Comparison of ENCODE assay signal across 8 mouse cellular contexts in the genomic region with DNA sequence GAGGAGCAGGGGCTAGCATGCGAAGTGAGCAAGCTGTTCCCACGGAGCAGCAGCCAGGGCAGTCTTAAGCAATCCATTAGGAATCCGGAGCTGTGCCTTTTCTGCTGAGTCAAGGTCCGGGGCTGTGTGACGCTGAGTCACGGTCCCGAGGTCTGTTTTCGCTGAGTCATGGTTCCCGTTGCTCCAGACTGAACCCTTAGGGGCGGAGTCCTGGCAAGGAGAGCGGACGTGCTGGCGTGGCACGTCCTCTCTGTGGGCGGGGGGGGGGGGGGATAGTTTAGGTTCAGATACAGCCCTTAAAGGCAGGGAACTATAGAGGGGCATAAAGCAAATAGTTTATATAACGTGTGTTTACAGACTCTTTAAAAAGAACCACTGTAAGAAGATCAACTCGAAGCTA. TPM values are rescaled to one million over a fixed set of nuclear protein-coding genes. Genes with fewer than 3 reads are reported as not detected.
DNase-seq lines count a peak whose midpoint lies in the region; ATAC-seq and TF ChIP-seq lines count a peak whose summit lies in the region.

No protein-coding gene starts in this region.

- H3K27ac ChIP-seq in forebrain, embryonic 13.5 days = no peak overlapping the region
- peak overlapping the region; percentile 77 for H3K27ac ChIP-seq in liver, postnatal 0 days (ENCODE audit: low read depth)
- no peak overlapping the region for H3K27ac ChIP-seq in neural tube, embryonic 14.5 days (ENCODE audit: low read depth, low read length)

- intact Hi-C loops in heart, postnatal 10 days (cut with DNase I) = no loop called here

- peaks cover 35% of the 10 kb centered on the region for H3K9me3 ChIP-seq in E14TG2a.4 (ENCODE audit: low read length)
- H3K9me3 ChIP-seq in forebrain, embryonic 13.5 days (replicated peaks) = no peaks in the 10 kb centered on the region; the same call in 1 of the 2 replicates
- no peaks in the 10 kb centered on the region for H3K9me3 ChIP-seq in liver, postnatal 0 days (ENCODE audit: low read length)
- H3K9me3 ChIP-seq in neural tube, embryonic 14.5 days (ENCODE audit: control insufficient read depth, low read length) = no peaks in the 10 kb centered on the region

- TF ChIP-seq EP300 in liver, postnatal 0 days (IDR thresholded peaks at IDR 0.05; ENCODE audit: low read depth) = peak; percentile 93

- H3K27me3 ChIP-seq in E14TG2a.4 (ENCODE audit: insufficient read depth, low read length) = no peaks in the 10 kb centered on the region
- peaks cover 3% of the 10 kb centered on the region; the same call in 1 of the 2 replicates for H3K27me3 ChIP-seq in forebrain, embryonic 13.5 days
- no peaks in the 10 kb centered on the region for H3K27me3 ChIP-seq in liver, postnatal 0 days (ENCODE audit: insufficient read depth, low read length)
- H3K27me3 ChIP-seq in neural tube, embryonic 14.5 days (ENCODE audit: control insufficient read depth, insufficient read depth, low read length) = no peaks in the 10 kb centered on the region

- peak overlapping the region; percentile 46 for H3K4me2 ChIP-seq in forebrain, embryonic 13.5 days
- peak overlapping the region; percentile 71 for H3K4me2 ChIP-seq in liver, postnatal 0 days (ENCODE audit: low read depth, low read length)
- H3K4me2 ChIP-seq in neural tube, embryonic 14.5 days (ENCODE audit: low read depth, low read length) = peak overlapping the region; percentile 39

- H3K36me3 ChIP-seq in E14TG2a.4 (ENCODE audit: insufficient read depth, low read length) = no peaks in the 10 kb centered on the region
- no peaks in the 10 kb centered on the region for H3K36me3 ChIP-seq in forebrain, embryonic 13.5 days (ENCODE audit: poor library complexity, severe bottlenecking)
- H3K36me3 ChIP-seq in liver, postnatal 0 days (replicated peaks; ENCODE audit: insufficient read depth, low read length) = no peaks in the 10 kb centered on the region
- H3K36me3 ChIP-seq in neural tube, embryonic 14.5 days (ENCODE audit: control insufficient read depth, insufficient read depth, low read length) = no peaks in the 10 kb centered on the region

- DNase-seq in heart, postnatal 10 days = peak; percentile 96 to 98
- peak; percentile 74 for DNase-seq in large intestine, adult 2 months (ENCODE audit: low read depth, low spot score)
- DNase-seq in liver, postnatal 0 days = peak; percentile 95
- DNase-seq in testis, postnatal 10 days (ENCODE audit: low spot score) = peak; percentile 95

- 0 out of 2 replicates have a peak overlapping the region, but pooled peaks have one; percentile 23 for H3K4me3 ChIP-seq in E14TG2a.4 (replicated peaks; ENCODE audit: low read length)
- H3K4me3 ChIP-seq in forebrain, embryonic 13.5 days = peak overlapping the region; percentile 9; the same call in 1 of the 2 replicates
- peak overlapping the region; percentile 42 for H3K4me3 ChIP-seq in liver, postnatal 0 days (ENCODE audit: low read depth, low read length)
- H3K4me3 ChIP-seq in neural tube, embryonic 14.5 days (ENCODE audit: low read depth, low read length) = peak overlapping the region; percentile 10; the same call in 1 of the 2 replicates

- WGBS in forebrain, embryonic 13.5 days = 6% methylated on average over 17 of the region's 17 CpGs
- WGBS in large intestine, adult 2 months = 1% methylated on average over 17 of the region's 17 CpGs
- WGBS in liver, postnatal 0 days (ENCODE audit: insufficient replicate concordance) = 1% methylated on average over 16 of the region's 17 CpGs
- 8% methylated on average over 17 of the region's 17 CpGs for WGBS in neural tube, embryonic 14.5 days

- TF ChIP-seq CTCF in E14TG2a.4 (conservative IDR thresholded peaks at IDR 0.05; ENCODE audit: low read length) = no peak
- TF ChIP-seq CTCF in liver, postnatal 0 days (IDR thresholded peaks at IDR 0.05; ENCODE audit: low read depth) = no peak

- H3K9ac ChIP-seq in forebrain, embryonic 13.5 days = no peak overlapping the region
- peak overlapping the region; percentile 35; the same call in 1 of the 2 replicates for H3K9ac ChIP-seq in liver, postnatal 0 days (replicated peaks)
- no peak overlapping the region; the same call in 1 of the 2 replicates for H3K9ac ChIP-seq in neural tube, embryonic 14.5 days (replicated peaks; ENCODE audit: low read depth, low read length)

- peaks cover 43% of the 10 kb centered on the region for H3K4me1 ChIP-seq in E14TG2a.4 (replicated peaks; ENCODE audit: low read depth, low read length)
- 0 out of 2 replicates have a peak, but pooled peaks cover 4% of the 10 kb centered on the region for H3K4me1 ChIP-seq in forebrain, embryonic 13.5 days
- peaks cover 40% of the 10 kb centered on the region for H3K4me1 ChIP-seq in liver, postnatal 0 days (ENCODE audit: insufficient read depth)
- no peaks in the 10 kb centered on the region for H3K4me1 ChIP-seq in neural tube, embryonic 14.5 days (ENCODE audit: control insufficient read depth, insufficient read depth, low read length)

- peak; percentile 90 for ATAC-seq in cerebellum, adult (ENCODE audit: insufficient number of reproducible peaks, low FRiP score, low TSS enrichment)
- ATAC-seq in forebrain, embryonic 13.5 days = peak; percentile 92
- peak; percentile 95 for ATAC-seq in liver, postnatal 0 days
- ATAC-seq in neural tube, embryonic 14.5 days (ENCODE audit: low read depth) = peak; percentile 87

RNA-seq across cellular contexts. Expression of gene Hmox1, which starts 9.6 kb away (rescaled TPM):
- polyA plus RNA-seq in forebrain, embryonic 13.5 days (2015; fragmentation: Nextera tagmentation; extraction: Ambion mirVana) = 11.3 and 12.8 TPM in 2 replicates
- total RNA-seq in heart, postnatal 10 days (2021) = 10 to 100 TPM; 17.8 to 19.8 TPM
- 4.2 and 4.3 TPM in 2 replicates for polyA plus RNA-seq in large intestine, adult 2 months (2012; rRNA removed)
- polyA plus RNA-seq in liver, postnatal 0 days (2015; fragmentation: Nextera tagmentation; extraction: Ambion mirVana) = 155 and 160 TPM in 2 replicates
- 3.1 and 8.9 TPM in 2 replicates for polyA plus RNA-seq in neural tube, embryonic 14.5 days (2014; fragmentation: Nextera tagmentation; extraction: Ambion mirVana)

RNA-seq across cellular contexts. Expression of gene Mcm5, which starts 25.5 kb away (rescaled TPM):
- 132 and 151 TPM in 2 replicates for polyA plus RNA-seq in forebrain, embryonic 13.5 days (2015; fragmentation: Nextera tagmentation; extraction: Ambion mirVana)
- 10 to 100 TPM; 23.1 to 31.7 TPM for total RNA-seq in heart, postnatal 10 days (2021)
- 50.7 and 54.1 TPM in 2 replicates for polyA plus RNA-seq in large intestine, adult 2 months (2012; rRNA removed)
- 43.5 and 55.4 TPM in 2 replicates for polyA plus RNA-seq in liver, postnatal 0 days (2015; fragmentation: Nextera tagmentation; extraction: Ambion mirVana)
- polyA plus RNA-seq in neural tube, embryonic 14.5 days (2014; fragmentation: Nextera tagmentation; extraction: Ambion mirVana) = 21.5 and 24.6 TPM in 2 replicates

RNA-seq across cellular contexts. Expression of gene Tom1, which starts 50.3 kb away (rescaled TPM):
- polyA plus RNA-seq in forebrain, embryonic 13.5 days (2015; fragmentation: Nextera tagmentation; extraction: Ambion mirVana) = 16.9 and 20.1 TPM in 2 replicates
- 10 to 100 TPM; 68.8 to 70.6 TPM for total RNA-seq in heart, postnatal 10 days (2021)
- 23.9 and 28.2 TPM in 2 replicates for polyA plus RNA-seq in large intestine, adult 2 months (2012; rRNA removed)
- polyA plus RNA-seq in liver, postnatal 0 days (2015; fragmentation: Nextera tagmentation; extraction: Ambion mirVana) = 16.6 and 17.9 TPM in 2 replicates
- polyA plus RNA-seq in neural tube, embryonic 14.5 days (2014; fragmentation: Nextera tagmentation; extraction: Ambion mirVana) = 34.6 and 36.1 TPM in 2 replicates

Comparison
In these comparisons a context has a peak if more than half of its experiments do, and no peak if none do; other contexts are left out.
1. RNA of gene Hmox1, which starts 9.6 kb away (polyA plus RNA-seq): 155 to 160 TPM in liver, postnatal 0 days; 11.3 to 12.8 TPM in forebrain, embryonic 13.5 days, 4.2 to 4.3 TPM in large intestine, adult 2 months and 3.1 to 8.9 TPM in neural tube, embryonic 14.5 days; every median in the first group is over 10 times any median in the second.
2. Peak in every context shown above with its lines, with median percentiles within 50 percentile points of each other: H3K4me3 ChIP-seq, ATAC-seq, H3K4me2 ChIP-seq and DNase-seq.